Mouse (Mus musculus) c-Kit-positive CD71-positive TER-119-negative erythroid progenitor cells, embryonic 14.5 days (primary cell): ENCODE results near the gene Wnt8b.
"Not testable (repeated sequence)": the region's sequence is repeated elsewhere in the genome, so short reads cannot be mapped to it uniquely, and the experiment has no call there.

Experiments
- DNase-seq: peaks from one replicate; pipeline ENCODE4 v3.0.0-alpha.2; 2013; ENCODE audit warnings: low read depth

Gene Wnt8b

GRCm38 (mm10) chr19:44493128-44493527 lies at the start of gene Wnt8b:
Gene Wnt8b (plus strand): TSS chr19:44493472.
- DNase-seq = no peak

GRCm38 (mm10) chr19:44445755-44446154 lies 47.5 kb upstream of the Wnt8b start:
- DNase-seq = no peak

GRCm38 (mm10) chr19:44447927-44448326 lies 45.3 kb upstream of the Wnt8b start:
- no peak for DNase-seq

GRCm38 (mm10) chr19:44454862-44455261 lies 38.4 kb upstream of the Wnt8b start:
- no peak for DNase-seq

- DNase-seq = no peak
Observed at GRCm38 (mm10) chr19:44455356-44455755, 37.9 kb upstream of the Wnt8b start.

GRCm38 (mm10) chr19:44457359-44458055 lies 35.8 kb upstream of the Wnt8b start:
- no peak for DNase-seq

- no peak for DNase-seq
Observed at GRCm38 (mm10) chr19:44458696-44459095, 34.6 kb upstream of the Wnt8b start.

GRCm38 (mm10) chr19:44460441-44460840 lies 32.8 kb upstream of the Wnt8b start:
- no peak for DNase-seq

- no peak for DNase-seq
Observed at GRCm38 (mm10) chr19:44461500-44461899, 31.8 kb upstream of the Wnt8b start.

GRCm38 (mm10) chr19:44462141-44462540 lies 31.1 kb upstream of the Wnt8b start:
- no peak for DNase-seq

GRCm38 (mm10) chr19:44465960-44466525 lies 27.2 kb upstream of the Wnt8b start:
- not testable (repeated sequence) for DNase-seq

GRCm38 (mm10) chr19:44474158-44474557 lies 19.1 kb upstream of the Wnt8b start:
- peak; percentile 76 for DNase-seq

- no peak for DNase-seq
Observed at GRCm38 (mm10) chr19:44475268-44475667, 18.0 kb upstream of the Wnt8b start.

- DNase-seq = peak; percentile 13
Observed at GRCm38 (mm10) chr19:44476541-44476940, 16.7 kb upstream of the Wnt8b start.

- peak; percentile 58 for DNase-seq
Observed at GRCm38 (mm10) chr19:44487266-44487665, 6.0 kb upstream of the Wnt8b start.

GRCm38 (mm10) chr19:44496511-44496910 lies 3.2 kb downstream of the Wnt8b start:
- no peak for DNase-seq

GRCm38 (mm10) chr19:44496941-44497340 lies 3.7 kb downstream of the Wnt8b start:
- no peak for DNase-seq

GRCm38 (mm10) chr19:44498936-44499335 lies 5.7 kb downstream of the Wnt8b start:
- DNase-seq = no peak

- no peak for DNase-seq
Observed at GRCm38 (mm10) chr19:44500240-44500639, 7.0 kb downstream of the Wnt8b start.

- no peak for DNase-seq
Observed at GRCm38 (mm10) chr19:44501925-44502324, 8.7 kb downstream of the Wnt8b start.

GRCm38 (mm10) chr19:44502741-44503140 lies 9.5 kb downstream of the Wnt8b start:
- no peak for DNase-seq

- DNase-seq = no peak
Observed at GRCm38 (mm10) chr19:44510534-44511175, 17.4 kb downstream of the Wnt8b start.
